Mouse (Mus musculus) myocyte (in vitro differentiated cells): ENCODE measurements around the gene Stat3.

Experiments
- E2F4 ChIP-seq: IDR thresholded peaks from one replicate; pipeline ENCODE4 v1.6.1; 2011; ENCODE audit warnings: mild to moderate bottlenecking, control low read depth, moderate library complexity; ENCODE audit not compliant: insufficient read depth
- MYOD1 ChIP-seq, 3 experiments: IDR thresholded peaks; one replicate each; pipeline ENCODE4 v1.6.1; 2011; ENCODE audit warnings: control low read depth in 2 of 3, low read depth in 2 of 3, mild to moderate bottlenecking in 2 of 3, moderate library complexity in 1 of 3; ENCODE audit not compliant: insufficient read length in 2 of 3, control insufficient read depth in 1 of 3
- MYOG ChIP-seq, 3 experiments: IDR thresholded peaks; one replicate each; pipeline ENCODE4 v1.6.1; 2011; ENCODE audit warnings: control low read depth in 2 of 3, low read depth in 2 of 3, mild to moderate bottlenecking in 2 of 3; ENCODE audit not compliant: insufficient read length in 2 of 3, control insufficient read depth in 1 of 3, insufficient read depth in 1 of 3
- POLR2A ChIP-seq: IDR thresholded peaks from one replicate; pipeline ENCODE4 v1.6.1; 2011; ENCODE audit warnings: low read depth, mild to moderate bottlenecking, control low read depth, moderate library complexity; ENCODE audit not compliant: insufficient read length
- POLR2AphosphoS2 ChIP-seq: IDR thresholded peaks from one replicate; pipeline ENCODE4 v1.6.1; 2011; ENCODE audit warnings: low read depth, control low read depth; ENCODE audit not compliant: insufficient read length
- TCF12 ChIP-seq: IDR thresholded peaks from one replicate; pipeline ENCODE4 v1.6.1; 2011; ENCODE audit warnings: mild to moderate bottlenecking, control low read depth; ENCODE audit not compliant: poor library complexity, insufficient read depth, severe bottlenecking
- TCF3 ChIP-seq: IDR thresholded peaks from one replicate; pipeline ENCODE4 v1.6.1; 2011; ENCODE audit warnings: low read depth, control low read depth; ENCODE audit not compliant: insufficient read length
- USF1 ChIP-seq: IDR thresholded peaks from one replicate; pipeline ENCODE4 v1.6.1; 2011; ENCODE audit warnings: low read depth, mild to moderate bottlenecking, control low read depth, moderate library complexity

DNA sequence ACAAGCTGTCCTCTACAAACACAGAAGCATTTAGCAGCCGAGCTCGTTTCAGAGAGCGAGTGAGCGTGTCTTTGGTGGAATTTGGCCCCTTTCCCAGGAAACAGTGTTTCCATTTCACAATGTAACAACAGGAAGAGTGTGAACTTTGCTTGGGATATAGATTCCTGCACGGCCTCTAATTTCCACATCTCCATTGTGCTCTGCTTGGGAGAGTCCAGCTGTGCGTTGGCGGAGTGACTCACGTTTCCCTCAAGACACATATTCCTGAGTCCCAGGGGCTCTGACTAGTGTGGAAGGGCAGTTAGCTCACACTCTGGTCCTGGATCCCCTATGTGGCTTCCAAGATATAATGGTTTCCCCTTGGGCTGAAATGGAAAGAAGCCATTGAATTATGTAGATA is 40.5 kb upstream of the Stat3 start:
- TF ChIP-seq TCF12, result peak; percentile 27
- no peak for TF ChIP-seq POLR2A
- no peak for TF ChIP-seq POLR2AphosphoS2
- TF ChIP-seq E2F4, result no peak
- TF ChIP-seq USF1, result no peak
- no peak for TF ChIP-seq TCF3
- TF ChIP-seq MYOD1 (IDR thresholded peaks at IDR 0.05; ENCODE audit: control insufficient read depth in 1 of 3, insufficient read length in 2 of 3, low read depth in 2 of 3), result peak in 2 of 3 experiments; percentile 52 to 65
- TF ChIP-seq MYOG (IDR thresholded peaks at IDR 0.05; ENCODE audit: control insufficient read depth in 1 of 3, insufficient read depth in 1 of 3, insufficient read length in 2 of 3, low read depth in 2 of 3), result peak in 1 of 3 experiments; percentile 6
